Mouse (Mus musculus): ENCODE measurements around the gene Klk1b24. TPM values are rescaled to one million over a fixed set of nuclear protein-coding genes. Genes with fewer than 3 reads are reported as not detected.
"Not testable (repeated sequence)": the region's sequence is repeated elsewhere in the genome, so short reads cannot be mapped to it uniquely, and the experiment has no call there.

Gene Klk1b24
- polyA plus RNA-seq, 1 experiment = not detected

DNA sequence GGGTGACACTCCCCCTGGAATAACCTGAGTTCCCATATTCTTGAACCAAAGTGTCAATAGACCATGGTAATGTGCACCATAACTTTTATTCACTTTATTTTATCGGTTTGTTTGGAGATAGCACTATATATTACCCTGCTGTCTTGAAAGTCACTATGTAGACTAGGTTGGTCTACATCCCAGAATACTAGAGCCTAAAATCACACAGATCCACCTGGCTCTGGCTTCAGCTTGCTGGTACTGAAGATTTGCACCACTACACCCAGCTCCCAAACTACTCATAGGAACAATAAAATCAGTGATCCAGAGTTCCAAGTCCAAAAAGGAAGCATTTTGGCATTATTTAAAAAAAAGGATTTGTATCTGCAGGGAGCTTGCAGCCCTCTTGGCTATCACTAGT is 27.6 kb downstream of the Klk1b24 start, which contains the start of gene Klk1b5:
Klk1b5 (plus strand) TSS at position 301 of the 400 bp plus-strand sequence.
- H3ac ChIP-seq (ENCODE audit: control insufficient read depth, insufficient read length) = no peak within 1 kb of the TSS
- no peaks in the 10 kb centered on the region for H3K36me3 ChIP-seq (ENCODE audit: control insufficient read depth, insufficient read depth)
- no peak within 1 kb of the TSS for H3K4me3 ChIP-seq
- H3K79me2 ChIP-seq (ENCODE audit: control insufficient read depth, insufficient read depth) = no peaks in the 10 kb centered on the region
- TF ChIP-seq SRF (IDR thresholded peaks at IDR 0.05; ENCODE audit: control insufficient read depth, insufficient read length, low read depth) (no peak), MYOG (IDR thresholded peaks at IDR 0.05; ENCODE audit: control insufficient read depth in 1 of 3, insufficient read depth in 1 of 3, insufficient read length in 2 of 3, low read depth in 2 of 3) (no peak), REST (IDR thresholded peaks at IDR 0.05; ENCODE audit: insufficient read depth, insufficient read length) (no peak), E2F4 (IDR thresholded peaks at IDR 0.05; ENCODE audit: insufficient read depth) (no peak), MAX (IDR thresholded peaks at IDR 0.05; ENCODE audit: low read depth) (no peak), TCF12 (IDR thresholded peaks at IDR 0.05; ENCODE audit: insufficient read depth, poor library complexity, severe bottlenecking) (no peak), CEBPB (IDR thresholded peaks at IDR 0.05; ENCODE audit: insufficient read depth, poor library complexity, severe bottlenecking) (no peak), POLR2A (IDR thresholded peaks at IDR 0.05; ENCODE audit: insufficient read length, low read depth) (no peak)
- peaks cover 7% of the 10 kb centered on the region for H3K27me3 ChIP-seq (ENCODE audit: control insufficient read depth, insufficient read depth, insufficient read length)
- H3K4me2 ChIP-seq (ENCODE audit: low read depth) = no peak within 1 kb of the TSS

DNA sequence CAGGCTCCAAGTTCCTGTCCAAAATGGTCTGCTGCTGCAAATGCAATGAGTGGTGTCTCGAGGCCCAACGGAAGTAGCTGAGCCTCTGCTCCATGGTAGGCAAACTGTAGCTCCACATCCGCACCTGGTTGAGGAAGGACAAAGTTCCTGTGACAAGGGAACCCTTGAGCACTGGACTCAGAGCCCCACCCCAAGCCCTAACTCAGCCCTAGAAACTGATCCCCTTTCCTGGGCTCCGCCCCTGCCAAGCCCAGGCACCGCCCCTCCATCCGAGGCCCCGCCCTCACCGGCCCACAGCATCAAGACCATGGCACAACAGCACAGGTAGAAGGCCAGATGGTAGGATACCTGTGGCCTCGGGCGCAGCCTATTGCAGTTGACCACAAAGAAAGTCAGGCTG is 33.6 kb downstream of the Klk1b24 start:
- not testable (repeated sequence) for H3K4me3 ChIP-seq; H3ac ChIP-seq (ENCODE audit: control insufficient read depth, insufficient read length); H3K36me3 ChIP-seq (ENCODE audit: control insufficient read depth, insufficient read depth); H3K27me3 ChIP-seq (ENCODE audit: control insufficient read depth, insufficient read depth, insufficient read length); H3K4me2 ChIP-seq (ENCODE audit: low read depth); H3K79me2 ChIP-seq (ENCODE audit: control insufficient read depth, insufficient read depth)

DNA sequence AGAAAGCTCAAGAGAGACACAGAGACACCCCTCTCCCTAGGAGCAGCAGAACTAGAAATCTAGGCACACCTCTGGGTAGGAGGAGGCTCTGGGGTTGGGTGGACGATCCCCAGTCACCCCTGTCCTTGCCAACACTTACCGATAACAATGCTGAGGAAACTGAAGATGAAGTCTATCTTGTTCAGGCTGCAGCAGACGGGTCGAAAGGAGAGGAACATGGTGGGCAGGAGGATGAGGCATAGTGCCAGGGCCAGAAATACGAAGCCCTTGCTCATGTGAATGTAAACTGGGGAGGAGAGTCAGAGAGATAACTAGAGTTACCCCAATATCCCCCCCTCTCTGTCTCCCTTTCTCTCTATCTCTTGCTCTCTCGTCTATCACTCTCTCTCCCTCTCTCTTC is 34.3 kb downstream of the Klk1b24 start:
- peaks cover 12% of the 10 kb centered on the region for H3K27me3 ChIP-seq (ENCODE audit: control insufficient read depth, insufficient read depth, insufficient read length)
- not testable (repeated sequence) for H3K4me2 ChIP-seq (ENCODE audit: low read depth); H3ac ChIP-seq (ENCODE audit: control insufficient read depth, insufficient read length); H3K4me3 ChIP-seq; H3K79me2 ChIP-seq (ENCODE audit: control insufficient read depth, insufficient read depth); H3K36me3 ChIP-seq (ENCODE audit: control insufficient read depth, insufficient read depth)

DNA sequence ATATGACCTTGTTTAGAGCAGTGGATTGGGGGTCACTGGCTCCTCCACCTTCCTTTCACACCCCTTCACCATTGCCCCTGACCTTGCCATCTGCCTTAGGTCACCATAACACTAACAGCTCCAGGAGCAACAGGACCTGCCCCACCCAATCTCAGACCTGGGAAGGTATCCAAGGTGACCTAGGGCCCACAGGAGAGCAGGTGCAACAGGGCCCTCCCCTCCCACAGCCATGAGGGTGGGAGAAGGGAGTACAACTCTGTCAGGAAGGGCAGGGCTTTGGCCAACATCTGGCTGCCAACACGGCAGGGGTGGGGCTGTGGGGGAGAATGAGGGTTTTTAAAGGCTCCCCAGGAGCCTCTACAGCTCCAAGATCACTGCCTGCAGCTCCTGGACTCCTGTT is 37.0 kb downstream of the Klk1b24 start, which contains the start of gene Klk1:
Klk1 (plus strand) TSS at position 285 of the 400 bp plus-strand sequence.
- peaks cover 33% of the 10 kb centered on the region for H3K27me3 ChIP-seq (ENCODE audit: control insufficient read depth, insufficient read depth, insufficient read length)
- H3K79me2 ChIP-seq (ENCODE audit: control insufficient read depth, insufficient read depth) = no peaks in the 10 kb centered on the region
- H3K4me3 ChIP-seq = no peak within 1 kb of the TSS
- no peak within 1 kb of the TSS for H3ac ChIP-seq (ENCODE audit: control insufficient read depth, insufficient read length)
- no peak within 1 kb of the TSS for H3K4me2 ChIP-seq (ENCODE audit: low read depth)
- TF ChIP-seq TCF3 (IDR thresholded peaks at IDR 0.05; ENCODE audit: insufficient read length, low read depth) (no peak), TCF12 (IDR thresholded peaks at IDR 0.05; ENCODE audit: insufficient read depth, poor library complexity, severe bottlenecking) (no peak), MAX (IDR thresholded peaks at IDR 0.05; ENCODE audit: low read depth) (no peak), SRF (IDR thresholded peaks at IDR 0.05; ENCODE audit: control insufficient read depth, insufficient read length, low read depth) (no peak), REST (IDR thresholded peaks at IDR 0.05; ENCODE audit: insufficient read depth, insufficient read length) (no peak), POLR2A (IDR thresholded peaks at IDR 0.05; ENCODE audit: insufficient read length, low read depth) (no peak), POLR2AphosphoS2 (IDR thresholded peaks at IDR 0.05; ENCODE audit: insufficient read length, low read depth) (no peak)
- no peaks in the 10 kb centered on the region for H3K36me3 ChIP-seq (ENCODE audit: control insufficient read depth, insufficient read depth)

DNA sequence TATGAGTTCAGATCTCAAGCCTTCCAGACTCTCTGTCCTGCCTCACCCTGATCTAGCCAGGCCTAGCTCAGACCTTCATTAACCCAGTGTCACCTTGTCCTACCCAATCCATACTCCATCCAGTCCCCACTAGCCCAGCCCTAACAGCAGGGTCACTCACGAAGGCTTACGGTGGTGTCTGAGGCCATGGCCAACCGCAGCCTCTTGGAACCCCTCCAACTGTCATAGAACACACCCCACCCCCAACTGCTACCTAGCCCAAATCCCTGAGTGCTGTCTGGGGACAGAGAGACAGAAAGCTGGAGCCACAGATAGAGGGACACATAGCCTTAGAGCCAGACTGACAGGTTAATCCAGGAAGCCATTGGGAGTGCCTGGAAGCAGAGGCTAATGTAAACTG is 47.9 kb downstream of the Klk1b24 start, which contains the start of gene Gm36864:
Gm36864 (plus strand) TSS at position 269 of the 400 bp plus-strand sequence.
- Histone ChIP-seq H3K4me2 (ENCODE audit: low read depth) (no peak within 1 kb of the TSS), H3K4me3 (no peak within 1 kb of the TSS), H3K36me3 (ENCODE audit: control insufficient read depth, insufficient read depth) (no peaks in the 10 kb centered on the region), H3K79me2 (ENCODE audit: control insufficient read depth, insufficient read depth) (no peaks in the 10 kb centered on the region), H3K27me3 (ENCODE audit: control insufficient read depth, insufficient read depth, insufficient read length) (peaks cover 30% of the 10 kb centered on the region), H3ac (ENCODE audit: control insufficient read depth, insufficient read length) (no peak within 1 kb of the TSS)
- TF ChIP-seq POLR2A (IDR thresholded peaks at IDR 0.05; ENCODE audit: insufficient read length, low read depth) (no peak), USF1 (IDR thresholded peaks at IDR 0.05; ENCODE audit: low read depth) (no peak), SRF (IDR thresholded peaks at IDR 0.05; ENCODE audit: control insufficient read depth, insufficient read length, low read depth) (no peak), E2F4 (IDR thresholded peaks at IDR 0.05; ENCODE audit: insufficient read depth) (no peak), REST (IDR thresholded peaks at IDR 0.05; ENCODE audit: insufficient read depth, insufficient read length) (no peak), MYOG (IDR thresholded peaks at IDR 0.05; ENCODE audit: control insufficient read depth in 1 of 3, insufficient read depth in 1 of 3, insufficient read length in 2 of 3, low read depth in 2 of 3) (no peak), MYOD1 (IDR thresholded peaks at IDR 0.05; ENCODE audit: control insufficient read depth in 1 of 3, insufficient read length in 2 of 3, low read depth in 2 of 3) (no peak), TCF3 (IDR thresholded peaks at IDR 0.05; ENCODE audit: insufficient read length, low read depth) (no peak), TCF12 (IDR thresholded peaks at IDR 0.05; ENCODE audit: insufficient read depth, poor library complexity, severe bottlenecking) (no peak), POLR2AphosphoS2 (IDR thresholded peaks at IDR 0.05; ENCODE audit: insufficient read length, low read depth) (no peak), MAX (IDR thresholded peaks at IDR 0.05; ENCODE audit: low read depth) (no peak), CEBPB (IDR thresholded peaks at IDR 0.05; ENCODE audit: insufficient read depth, poor library complexity, severe bottlenecking) (no peak)

DNA sequence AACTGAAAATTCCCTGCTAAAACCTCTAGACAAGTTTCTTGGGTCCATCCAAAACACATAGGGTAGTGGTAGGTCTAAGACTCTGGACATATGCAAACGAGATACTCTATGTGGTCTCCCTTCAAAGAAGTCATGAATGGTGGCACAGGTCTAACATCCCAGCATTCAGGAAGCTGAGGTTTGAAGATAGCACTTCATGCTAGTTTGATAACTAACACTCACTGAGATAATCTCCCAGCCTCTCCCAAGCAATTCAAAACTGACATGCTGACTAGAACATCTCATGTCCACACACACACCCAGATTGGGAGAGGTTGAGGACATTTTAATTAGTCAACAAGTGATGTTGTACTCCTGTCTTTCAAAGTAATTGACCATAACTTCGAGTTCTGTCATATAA is 51.9 kb downstream of the Klk1b24 start:
- Histone ChIP-seq H3K27me3 (ENCODE audit: control insufficient read depth, insufficient read depth, insufficient read length) (peaks cover 25% of the 10 kb centered on the region), H3ac (ENCODE audit: control insufficient read depth, insufficient read length) (no peak overlapping the region), H3K79me2 (ENCODE audit: control insufficient read depth, insufficient read depth) (no peaks in the 10 kb centered on the region), H3K4me3 (no peak overlapping the region), H3K4me2 (ENCODE audit: low read depth) (no peak overlapping the region), H3K36me3 (ENCODE audit: control insufficient read depth, insufficient read depth) (no peaks in the 10 kb centered on the region)
- TF ChIP-seq POLR2A (IDR thresholded peaks at IDR 0.05; ENCODE audit: insufficient read length, low read depth) (no peak), SRF (IDR thresholded peaks at IDR 0.05; ENCODE audit: control insufficient read depth, insufficient read length, low read depth) (no peak), POLR2AphosphoS2 (IDR thresholded peaks at IDR 0.05; ENCODE audit: insufficient read length, low read depth) (no peak), MAX (IDR thresholded peaks at IDR 0.05; ENCODE audit: low read depth) (no peak), USF1 (IDR thresholded peaks at IDR 0.05; ENCODE audit: low read depth) (no peak), CEBPB (IDR thresholded peaks at IDR 0.05; ENCODE audit: insufficient read depth, poor library complexity, severe bottlenecking) (no peak), TCF12 (IDR thresholded peaks at IDR 0.05; ENCODE audit: insufficient read depth, poor library complexity, severe bottlenecking) (no peak), MYOG (IDR thresholded peaks at IDR 0.05; ENCODE audit: control insufficient read depth in 1 of 3, insufficient read depth in 1 of 3, insufficient read length in 2 of 3, low read depth in 2 of 3) (no peak), E2F4 (IDR thresholded peaks at IDR 0.05; ENCODE audit: insufficient read depth) (no peak), REST (IDR thresholded peaks at IDR 0.05; ENCODE audit: insufficient read depth, insufficient read length) (no peak), TCF3 (IDR thresholded peaks at IDR 0.05; ENCODE audit: insufficient read length, low read depth) (no peak), MYOD1 (IDR thresholded peaks at IDR 0.05; ENCODE audit: control insufficient read depth in 1 of 3, insufficient read length in 2 of 3, low read depth in 2 of 3) (no peak)
